Mouse (Mus musculus) liver, embryonic 11.5 days (tissue): ENCODE data around the gene Vps33b. TPM values are rescaled to one million over a fixed set of nuclear protein-coding genes. Genes with fewer than 3 reads are reported as not detected.

Experiments used
- ATAC-seq: fragments of 200-750 bp; cut with Nextera tagmentation; replicated peaks from 2 replicates; pipeline ENCODE4 v1.8.0; 2017; ENCODE audit warnings: moderate number of reproducible peaks, mild to moderate bottlenecking, moderate TSS enrichment, moderate library complexity; ENCODE audit not compliant: low FRiP score
- DNase-seq: peaks from one replicate; pipeline ENCODE4 v3.0.0-alpha.2; 2017; ENCODE audit warnings: low spot score
- H3K27ac ChIP-seq: fragments of 300-500 bp; sonication (generic); 2 replicates; pipeline ENCODE4 v1.5.1; 2014; ENCODE audit warnings: mild to moderate bottlenecking, low read depth, low read length, control low read depth
- H3K27me3 ChIP-seq: fragments of 300-500 bp; sonication (generic); replicated peaks from 2 replicates; pipeline ENCODE4 v1.6.1; 2014; ENCODE audit warnings: low read length, mixed read lengths; ENCODE audit not compliant: control insufficient read depth, insufficient read depth
- H3K36me3 ChIP-seq: fragments of 300-500 bp; sonication (generic); 2 replicates; pipeline ENCODE4 v1.6.1; 2014; ENCODE audit warnings: mild to moderate bottlenecking, low read length, moderate library complexity, mixed read lengths; ENCODE audit not compliant: control insufficient read depth, insufficient read depth
- H3K4me1 ChIP-seq: fragments of 300-500 bp; sonication (generic); replicated peaks from 2 replicates; pipeline ENCODE4 v1.6.1; 2014; ENCODE audit warnings: low read length, mixed read lengths; ENCODE audit not compliant: control insufficient read depth, insufficient read depth
- H3K4me2 ChIP-seq: fragments of 300-500 bp; sonication (generic); 2 replicates; pipeline ENCODE4 v1.6.1; 2014; ENCODE audit warnings: mild to moderate bottlenecking, control low read depth, moderate library complexity
- H3K4me3 ChIP-seq: fragments of 300-500 bp; sonication (generic); 2 replicates; pipeline ENCODE4 v1.5.1; 2014; ENCODE audit warnings: low read depth, low read length, control low read depth
- H3K9ac ChIP-seq: fragments of 300-500 bp; sonication (generic); 2 replicates; pipeline ENCODE4 v1.6.1; 2014; ENCODE audit warnings: low read depth, low read length, control low read depth
- H3K9me3 ChIP-seq: fragments of 300-500 bp; sonication (generic); 2 replicates; pipeline ENCODE4 v1.6.1; 2016; ENCODE audit warnings: low read length, inconsistent platforms, mixed read lengths; ENCODE audit not compliant: control insufficient read depth
- WGBS: fragments of 180-500 bp; shearing (Covaris S2); extraction: QIAGEN DNeasy Blood & Tissue Kit; methylation state at CpG from one replicate; pipeline ENCODE4 v1.1.7; 2014; 5-methylcytosine and 5-hydroxymethylcytosine counted together
- polyA plus RNA-seq: library from polyadenylated mRNA; unstranded; fragments of >200 nt; fragmentation: Nextera tagmentation; extraction: Ambion mirVana; gene quantifications from 2 replicates; pipeline ENCODE4 v1.2.1, GENCODE M21; 2014

Gene Vps33b
- polyA plus RNA-seq, 1 experiment from 2014 or later, result 24.4 TPM

DNA sequence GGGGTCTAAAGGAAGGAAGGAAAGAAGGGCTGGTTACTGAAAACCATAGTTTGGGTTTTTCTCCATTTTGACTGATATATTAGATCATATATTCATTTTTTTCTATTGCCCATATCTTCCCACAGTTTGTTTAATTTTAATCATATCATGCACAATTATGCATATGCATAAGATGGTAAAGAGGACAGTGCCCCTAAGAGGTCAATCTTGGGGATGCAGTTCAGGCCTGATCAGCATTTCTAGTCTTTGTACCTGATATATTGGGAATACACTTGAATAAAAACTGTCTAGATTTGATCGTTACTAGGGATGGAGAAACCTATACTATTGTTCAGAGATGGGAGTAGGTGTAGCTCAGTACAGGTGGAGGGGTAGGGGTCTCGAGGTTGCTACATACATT is 11.5 kb downstream of the Vps33b start:
- no peak for ATAC-seq
- no peak overlapping the region for H3K9ac ChIP-seq
- H3K36me3 ChIP-seq, result peaks cover 24% of the 10 kb centered on the region
- H3K4me1 ChIP-seq, result 0 out of 2 replicates have a peak, but pooled peaks cover 3% of the 10 kb centered on the region
- no peaks in the 10 kb centered on the region for H3K9me3 ChIP-seq
- no peaks in the 10 kb centered on the region for H3K27me3 ChIP-seq
- 82% methylated on average over 2 of the region's 2 CpGs for WGBS
- no peak overlapping the region for H3K4me3 ChIP-seq
- DNase-seq, result no peak
- H3K4me2 ChIP-seq, result no peak overlapping the region
- H3K27ac ChIP-seq, result no peak overlapping the region

GRCm38 (mm10) chr7:80281646-80282045 is 12.2 kb downstream of the Vps33b start:
- H3K4me1 ChIP-seq, result 0 out of 2 replicates have a peak, but pooled peaks cover 3% of the 10 kb centered on the region
- no peaks in the 10 kb centered on the region for H3K9me3 ChIP-seq
- no peak overlapping the region for H3K9ac ChIP-seq
- no peaks in the 10 kb centered on the region for H3K27me3 ChIP-seq
- WGBS, result 79% methylated on average over 3 of the region's 3 CpGs
- peaks cover 18% of the 10 kb centered on the region for H3K36me3 ChIP-seq
- H3K4me2 ChIP-seq, result no peak overlapping the region
- H3K27ac ChIP-seq, result no peak overlapping the region
- DNase-seq, result no peak
- no peak for ATAC-seq
- no peak overlapping the region for H3K4me3 ChIP-seq

GRCm38 (mm10) chr7:80283226-80283918 is 13.9 kb downstream of the Vps33b start:
- H3K36me3 ChIP-seq, result peaks cover 21% of the 10 kb centered on the region
- no peak overlapping the region for H3K4me2 ChIP-seq
- ATAC-seq, result no peak
- no peak for DNase-seq
- H3K4me1 ChIP-seq, result 0 out of 2 replicates have a peak, but pooled peaks cover 3% of the 10 kb centered on the region
- H3K4me3 ChIP-seq, result no peak overlapping the region
- WGBS, result 69% methylated on average over 3 of the region's 3 CpGs
- no peak overlapping the region for H3K9ac ChIP-seq
- H3K27me3 ChIP-seq, result no peaks in the 10 kb centered on the region
- no peaks in the 10 kb centered on the region for H3K9me3 ChIP-seq
- H3K27ac ChIP-seq, result no peak overlapping the region

DNA sequence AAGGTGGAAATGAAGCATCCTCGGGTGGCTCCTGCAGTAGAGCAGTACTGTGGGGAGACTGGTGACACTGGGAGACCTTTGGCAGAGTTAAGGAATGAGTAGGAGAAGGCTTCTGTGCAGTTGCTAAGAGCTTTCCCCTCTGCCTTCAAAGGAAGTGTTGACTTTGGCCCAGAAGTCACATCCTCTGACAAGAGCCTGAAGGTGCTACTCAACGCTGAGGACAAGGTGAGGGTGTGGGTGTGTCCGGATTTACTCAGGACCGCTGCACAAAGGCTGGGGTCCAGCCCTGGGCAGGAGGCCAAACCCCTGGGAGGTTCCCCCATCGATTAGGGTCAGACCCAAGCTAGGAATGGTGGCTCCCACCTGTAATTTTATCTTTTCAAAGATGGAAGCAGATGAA is 14.9 kb downstream of the Vps33b start:
- 0 out of 2 replicates have a peak, but pooled peaks cover 3% of the 10 kb centered on the region for H3K4me1 ChIP-seq
- no peak overlapping the region for H3K4me3 ChIP-seq
- ATAC-seq, result no peak
- no peak overlapping the region for H3K27ac ChIP-seq
- H3K27me3 ChIP-seq, result no peaks in the 10 kb centered on the region
- H3K36me3 ChIP-seq, result peaks cover 21% of the 10 kb centered on the region
- no peak for DNase-seq
- H3K4me2 ChIP-seq, result no peak overlapping the region
- H3K9ac ChIP-seq, result no peak overlapping the region
- WGBS, result 90% methylated on average over 5 of the region's 5 CpGs
- no peaks in the 10 kb centered on the region for H3K9me3 ChIP-seq

GRCm38 (mm10) chr7:80285725-80286124 is 16.3 kb downstream of the Vps33b start:
- ATAC-seq (no peak), DNase-seq (no peak)
- Histone ChIP-seq H3K4me2 (no peak overlapping the region), H3K4me1 (0 out of 2 replicates have a peak, but pooled peaks cover 3% of the 10 kb centered on the region), H3K36me3 (peaks cover 19% of the 10 kb centered on the region), H3K27ac (no peak overlapping the region), H3K4me3 (no peak overlapping the region), H3K9ac (no peak overlapping the region), H3K9me3 (no peaks in the 10 kb centered on the region), H3K27me3 (no peaks in the 10 kb centered on the region)
- WGBS, result 91% methylated on average over 6 of the region's 6 CpGs

- no peak for DNase-seq
- Histone ChIP-seq H3K36me3 (peaks cover 19% of the 10 kb centered on the region), H3K9me3 (no peaks in the 10 kb centered on the region), H3K27me3 (no peaks in the 10 kb centered on the region), H3K27ac (no peak overlapping the region), H3K4me2 (no peak overlapping the region), H3K4me1 (0 out of 2 replicates have a peak, but pooled peaks cover 3% of the 10 kb centered on the region), H3K4me3 (no peak overlapping the region), H3K9ac (no peak overlapping the region)
- no peak for ATAC-seq
- WGBS, result 85% methylated on average over 10 of the region's 10 CpGs
These were observed 18.3 kb downstream of the Vps33b start for GRCm38 (mm10) chr7:80287736-80288135.

GRCm38 (mm10) chr7:80294062-80294763 is 24.8 kb downstream of the Vps33b start, which contains the start of gene Prc1:
TSS of gene Prc1 (plus strand) at chr7:80294450.
- peak within 1 kb of the TSS; percentile 98 for H3K4me3 ChIP-seq
- whole genome bisulfite sequencing, result 1% methylated on average over 52 of the region's 52 CpGs
- no peaks in the 10 kb centered on the region for H3K9me3 ChIP-seq
- peak within 1 kb of the TSS; percentile 87 for H3K4me2 ChIP-seq
- H3K4me1 ChIP-seq, result peaks cover 18% of the 10 kb centered on the region
- ATAC-seq, result peak; percentile 99
- H3K27ac ChIP-seq, result peak within 1 kb of the TSS; percentile 92
- H3K9ac ChIP-seq, result peak within 1 kb of the TSS; percentile 98
- peak; percentile 99 for DNase-seq
- no peaks in the 10 kb centered on the region for H3K27me3 ChIP-seq
- H3K36me3 ChIP-seq, result peaks cover 3% of the 10 kb centered on the region; the same call in 1 of the 2 replicates

DNA sequence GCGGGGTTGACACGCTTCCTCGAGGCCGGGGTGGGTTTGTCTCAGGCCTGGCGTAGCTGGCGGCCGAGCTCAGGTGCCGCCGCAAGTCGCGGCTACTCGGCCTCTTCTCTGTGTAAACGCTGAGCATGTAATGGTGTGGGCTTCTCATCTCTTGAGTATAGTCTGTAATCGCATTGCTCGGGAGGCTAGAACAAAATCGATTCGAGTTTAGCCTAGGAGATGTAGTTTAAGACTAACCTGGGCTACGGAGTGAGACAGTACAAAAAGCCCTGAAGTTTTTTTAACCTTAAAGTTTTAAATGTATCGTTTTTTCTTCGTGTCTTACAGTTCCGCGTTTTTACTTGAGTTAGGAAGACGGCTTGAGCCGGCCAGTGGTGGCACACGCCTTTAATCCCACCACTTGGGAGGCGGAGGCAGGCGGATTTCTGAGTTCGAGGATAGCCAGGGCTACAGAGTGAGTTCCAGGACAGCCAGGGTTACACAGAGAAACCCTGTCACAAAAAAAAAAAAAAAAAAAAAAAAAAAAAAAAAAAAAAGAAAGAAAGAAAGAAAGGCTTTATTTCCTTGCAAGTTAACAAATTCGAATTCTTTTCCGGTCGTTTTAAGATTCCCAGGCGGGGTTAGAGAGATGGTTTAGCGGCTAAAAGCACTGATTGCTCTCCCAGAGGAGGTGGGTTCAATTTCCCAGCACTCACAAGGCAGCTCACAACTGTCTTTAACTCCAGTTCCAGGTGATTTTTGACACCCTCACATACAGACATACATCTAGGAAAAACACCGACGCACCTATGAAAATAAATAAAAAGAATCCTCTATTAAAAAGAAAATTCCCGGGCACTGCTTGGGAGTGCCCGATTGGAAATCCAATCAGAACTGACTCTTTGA is 25.6 kb downstream of the Vps33b start:
- ATAC-seq (peak; percentile 54), DNase-seq (peak; percentile 46)
- Histone ChIP-seq H3K27me3 (no peaks in the 10 kb centered on the region), H3K9me3 (no peaks in the 10 kb centered on the region), H3K4me1 (peaks cover 18% of the 10 kb centered on the region), H3K4me3 (peak overlapping the region; percentile 98), H3K36me3 (peaks cover 6% of the 10 kb centered on the region; the same call in 1 of the 2 replicates), H3K9ac (peak overlapping the region; percentile 98), H3K4me2 (peak overlapping the region; percentile 87), H3K27ac (peak overlapping the region; percentile 92)
- WGBS, result 8% methylated on average over 37 of the region's 37 CpGs
